Comparison of ENCODE assay signal across 22 mouse cellular contexts in genomic region chr10:42691051-42691450, GRCm38 (mm10).
A peak's percentile ranks its signal among the peaks of the same experiment; 100 is the strongest.
DNase-seq lines count a peak whose midpoint lies in the region; ATAC-seq and TF ChIP-seq lines count a peak whose summit lies in the region.
"Had no signal": no experiment of that assay in that cellular context is flagged by ENCODE, and none has a peak within 500 bp of the region (broad histone marks: within the 10 kb centered on the region; RNA-seq: fewer than 3 reads in every experiment).

No protein-coding gene starts in this region.

- H3K9me3 ChIP-seq in hindbrain, embryonic 12.5 days (replicated peaks) = no peaks in the 10 kb centered on the region
- no peaks in the 10 kb centered on the region for H3K9me3 ChIP-seq in hindbrain, embryonic 10.5 days
- H3K9me3 ChIP-seq in forebrain, embryonic 12.5 days = no peaks in the 10 kb centered on the region
- no peaks in the 10 kb centered on the region for H3K9me3 ChIP-seq in hindbrain, embryonic 16.5 days (ENCODE audit: control insufficient read depth, low read length)
- H3K9me3 ChIP-seq in neural tube, embryonic 13.5 days = no peaks in the 10 kb centered on the region
- H3K9me3 ChIP-seq: embryonic facial prominence, embryonic 15.5 days; G1E; intestine, embryonic 15.5 days; kidney, embryonic 15.5 days; limb, embryonic 13.5 days; stomach, embryonic 15.5 days had no signal

- WGBS in hindbrain, embryonic 12.5 days = 70% methylated on average over 2 of the region's 2 CpGs
- WGBS in hindbrain, embryonic 10.5 days = 83% methylated on average over 2 of the region's 2 CpGs
- WGBS in forebrain, embryonic 12.5 days = 51% methylated on average over 2 of the region's 2 CpGs
- WGBS in hindbrain, embryonic 16.5 days = 70% methylated on average over 2 of the region's 2 CpGs
- 55% methylated on average over 2 of the region's 2 CpGs for WGBS in neural tube, embryonic 13.5 days
- WGBS in lung, adult 2 months = 89% methylated on average over 2 of the region's 2 CpGs

- H3K27me3 ChIP-seq in hindbrain, embryonic 12.5 days = no peaks in the 10 kb centered on the region
- no peaks in the 10 kb centered on the region for H3K27me3 ChIP-seq in hindbrain, embryonic 10.5 days (ENCODE audit: insufficient read depth, poor library complexity, severe bottlenecking)
- 0 out of 2 replicates have a peak, but pooled peaks cover 3% of the 10 kb centered on the region for H3K27me3 ChIP-seq in forebrain, embryonic 12.5 days
- no peaks in the 10 kb centered on the region for H3K27me3 ChIP-seq in hindbrain, embryonic 16.5 days (replicated peaks; ENCODE audit: control insufficient read depth, insufficient read depth, low read length)
- no peaks in the 10 kb centered on the region for H3K27me3 ChIP-seq in neural tube, embryonic 13.5 days
- H3K27me3 ChIP-seq: embryonic facial prominence, embryonic 15.5 days; intestine, embryonic 15.5 days; kidney, embryonic 15.5 days; limb, embryonic 13.5 days; stomach, embryonic 15.5 days had no signal

- peaks cover 8% of the 10 kb centered on the region; the same call in 1 of the 2 replicates for H3K4me1 ChIP-seq in hindbrain, embryonic 12.5 days
- H3K4me1 ChIP-seq in hindbrain, embryonic 10.5 days (replicated peaks) = no peaks in the 10 kb centered on the region
- H3K4me1 ChIP-seq in forebrain, embryonic 12.5 days = peaks cover 10% of the 10 kb centered on the region
- H3K4me1 ChIP-seq in hindbrain, embryonic 16.5 days (ENCODE audit: control insufficient read depth, insufficient read depth, low read depth, low read length) = no peaks in the 10 kb centered on the region; the same call in 1 of the 2 replicates
- peaks cover 8% of the 10 kb centered on the region for H3K4me1 ChIP-seq in neural tube, embryonic 13.5 days (replicated peaks)
- no peaks in the 10 kb centered on the region for H3K4me1 ChIP-seq in lung, adult 2 months (ENCODE audit: control insufficient read depth, insufficient read depth, low read length)
- H3K4me1 ChIP-seq: embryonic facial prominence, embryonic 15.5 days; intestine, embryonic 15.5 days; stomach, embryonic 15.5 days had no signal

- no peak; the same call in 1 of the 2 replicates for ATAC-seq in hindbrain, embryonic 12.5 days (ENCODE audit: low FRiP score)
- ATAC-seq in forebrain, embryonic 12.5 days (ENCODE audit: low FRiP score) = peak; percentile 62; the same call in 1 of the 2 replicates
- no peak for ATAC-seq in hindbrain, embryonic 16.5 days
- ATAC-seq in neural tube, embryonic 13.5 days (ENCODE audit: low read depth) = peak; percentile 42; the same call in 1 of the 2 replicates
- ATAC-seq in megakaryocyte progenitor cell, adult 5-6 weeks (replicated peaks; ENCODE audit: poor library complexity) = no peak
- ATAC-seq: CD4-positive, CD25-positive, alpha-beta regulatory T cell, adult 4 months; intestine, embryonic 15.5 days; lung, postnatal 0 days had no signal

- TF ChIP-seq POLR2A in lung, adult 2 months (IDR thresholded peaks at IDR 0.05; ENCODE audit: borderline replicate concordance, extremely low read depth, low read depth, low read length) = no peak

- peak overlapping the region; percentile 60; the same call in 1 of the 2 replicates for H3K27ac ChIP-seq in hindbrain, embryonic 12.5 days
- no peak overlapping the region for H3K27ac ChIP-seq in hindbrain, embryonic 10.5 days
- peak overlapping the region; percentile 64 for H3K27ac ChIP-seq in forebrain, embryonic 12.5 days
- no peak overlapping the region for H3K27ac ChIP-seq in hindbrain, embryonic 16.5 days (ENCODE audit: low read depth, low read length)
- no peak overlapping the region for H3K27ac ChIP-seq in neural tube, embryonic 13.5 days (replicated peaks)
- H3K27ac ChIP-seq: embryonic facial prominence, embryonic 15.5 days; intestine, embryonic 15.5 days; limb, embryonic 13.5 days; liver, embryonic 14.5 days; stomach, embryonic 15.5 days had no signal

- H3K9ac ChIP-seq in hindbrain, embryonic 12.5 days = no peak overlapping the region
- H3K9ac ChIP-seq in forebrain, embryonic 12.5 days = no peak overlapping the region
- no peak overlapping the region for H3K9ac ChIP-seq in hindbrain, embryonic 16.5 days (ENCODE audit: low read depth, low read length)
- H3K9ac ChIP-seq in neural tube, embryonic 13.5 days = peak overlapping the region; percentile 48; the same call in 1 of the 2 replicates
- H3K9ac ChIP-seq: embryonic facial prominence, embryonic 15.5 days; intestine, embryonic 15.5 days; kidney, embryonic 15.5 days; liver, embryonic 14.5 days; stomach, embryonic 15.5 days had no signal

- no peaks in the 10 kb centered on the region for H3K36me3 ChIP-seq in hindbrain, embryonic 12.5 days
- H3K36me3 ChIP-seq in hindbrain, embryonic 10.5 days = no peaks in the 10 kb centered on the region
- no peaks in the 10 kb centered on the region for H3K36me3 ChIP-seq in forebrain, embryonic 12.5 days (replicated peaks)
- no peaks in the 10 kb centered on the region for H3K36me3 ChIP-seq in hindbrain, embryonic 16.5 days (ENCODE audit: control insufficient read depth, insufficient read depth, low read length)
- 0 out of 2 replicates have a peak, but pooled peaks cover 4% of the 10 kb centered on the region for H3K36me3 ChIP-seq in neural tube, embryonic 13.5 days
- H3K36me3 ChIP-seq: embryonic facial prominence, embryonic 15.5 days; intestine, embryonic 15.5 days; kidney, embryonic 15.5 days; limb, embryonic 13.5 days; stomach, embryonic 15.5 days had no signal

- no peak overlapping the region for H3K4me3 ChIP-seq in hindbrain, embryonic 12.5 days
- H3K4me3 ChIP-seq in hindbrain, embryonic 10.5 days = no peak overlapping the region
- peak overlapping the region; percentile 22 for H3K4me3 ChIP-seq in forebrain, embryonic 12.5 days (replicated peaks)
- H3K4me3 ChIP-seq in hindbrain, embryonic 16.5 days (ENCODE audit: low read length) = no peak overlapping the region
- H3K4me3 ChIP-seq in neural tube, embryonic 13.5 days = no peak overlapping the region
- H3K4me3 ChIP-seq in lung, adult 2 months (replicated peaks; ENCODE audit: extremely low read depth, low read depth, low read length) = no peak overlapping the region
- H3K4me3 ChIP-seq: embryonic facial prominence, embryonic 15.5 days; intestine, embryonic 15.5 days; kidney, embryonic 15.5 days; limb, embryonic 13.5 days; myocyte; stomach, embryonic 15.5 days had no signal

- peak overlapping the region; percentile 22; the same call in 1 of the 2 replicates for H3K4me2 ChIP-seq in hindbrain, embryonic 12.5 days (replicated peaks)
- peak overlapping the region; percentile 50 for H3K4me2 ChIP-seq in forebrain, embryonic 12.5 days
- H3K4me2 ChIP-seq in hindbrain, embryonic 16.5 days (ENCODE audit: low read length) = peak overlapping the region; percentile 45
- peak overlapping the region; percentile 42 for H3K4me2 ChIP-seq in neural tube, embryonic 13.5 days
- H3K4me2 ChIP-seq: embryonic facial prominence, embryonic 15.5 days; intestine, embryonic 15.5 days; kidney, embryonic 15.5 days; limb, embryonic 13.5 days; stomach, embryonic 15.5 days had no signal

- no peak for DNase-seq in hindbrain, embryonic 10.5 days (ENCODE audit: low spot score)
- DNase-seq in lung, adult 2 months = no peak
- no peak for DNase-seq in c-Kit-positive CD71-positive TER-119-positive erythroid progenitor cells, embryonic 14.5 days (ENCODE audit: low spot score)
- DNase-seq: cerebellum, postnatal 10 days; embryo, embryonic 11 days; gastrocnemius, postnatal 10 days; thymus, postnatal 14 days had no signal

- TF ChIP-seq CTCF in lung, adult 2 months (IDR thresholded peaks at IDR 0.05; ENCODE audit: insufficient read depth, low read length) = no peak

Comparison
In these comparisons a context has a peak if more than half of its experiments do, and no peak if none do; other contexts are left out.
1. H3K27ac ChIP-seq: peak in hindbrain, embryonic 12.5 days (single experiment) and forebrain, embryonic 12.5 days (single experiment); none in hindbrain, embryonic 10.5 days (single experiment), hindbrain, embryonic 16.5 days (single experiment) and neural tube, embryonic 13.5 days (single experiment).
2. ATAC-seq: peak in forebrain, embryonic 12.5 days (single experiment) and neural tube, embryonic 13.5 days (single experiment); none in hindbrain, embryonic 12.5 days (single experiment), hindbrain, embryonic 16.5 days (single experiment) and megakaryocyte progenitor cell, adult 5-6 weeks (single experiment).
3. Peak in every context shown above with its lines, with median percentiles within 50 percentile points of each other: H3K4me2 ChIP-seq.